Comparison of ENCODE assay signal across 9 mouse cellular contexts in the genomic region with DNA sequence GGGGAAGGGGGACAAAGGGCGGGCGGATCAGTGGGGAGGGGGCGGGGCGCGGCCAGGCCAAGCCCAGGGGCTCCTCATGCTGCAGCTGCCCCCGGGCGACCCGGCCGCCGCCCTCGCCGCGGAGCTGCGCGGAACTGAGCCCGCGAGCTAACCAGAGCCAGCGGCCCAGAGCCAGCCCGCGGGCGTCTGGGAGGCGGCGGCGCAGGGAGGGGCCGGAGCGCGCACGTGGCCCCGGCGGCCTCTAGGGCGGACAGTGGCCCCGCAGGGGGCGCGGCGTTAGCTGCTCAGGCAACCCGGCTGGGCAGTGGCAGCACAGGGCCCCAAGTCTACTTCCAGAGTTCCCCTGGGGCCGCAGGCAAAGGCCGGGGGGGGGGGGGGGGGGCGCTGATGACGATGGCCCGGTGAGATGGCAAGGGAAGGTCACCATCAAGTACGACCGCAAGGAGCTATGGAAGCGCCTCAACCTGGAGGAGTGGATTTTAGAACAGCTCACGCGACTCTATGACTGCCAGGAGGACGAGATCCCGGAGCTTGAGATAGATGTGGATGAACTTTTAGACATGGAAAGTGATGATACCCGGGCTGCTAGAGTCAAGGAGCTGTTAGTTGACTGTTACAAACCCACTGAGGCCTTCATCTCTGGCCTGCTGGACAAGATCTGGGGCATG. TPM values are rescaled to one million over a fixed set of nuclear protein-coding genes. Genes with fewer than 3 reads are reported as not detected.
DNase-seq lines count a peak whose midpoint lies in the region; ATAC-seq and TF ChIP-seq lines count a peak whose summit lies in the region.
"Had no signal": no experiment of that assay in that cellular context is flagged by ENCODE, and none has a peak within 500 bp of the region (broad histone marks: within the 10 kb centered on the region; RNA-seq: fewer than 3 reads in every experiment).

No protein-coding gene starts in this region.

- no peak for TF ChIP-seq POLR2A in small intestine, adult 2 months (IDR thresholded peaks at IDR 0.05; ENCODE audit: low read depth, low read length)

- no peak for TF ChIP-seq CTCF in heart, postnatal 0 days (IDR thresholded peaks at IDR 0.05; ENCODE audit: low read depth)
- no peak for TF ChIP-seq CTCF in small intestine, adult 2 months (IDR thresholded peaks at IDR 0.05; ENCODE audit: extremely low read depth, insufficient read length, insufficient replicate concordance, low read depth, low read length)

- no peaks in the 10 kb centered on the region for H3K27me3 ChIP-seq in forebrain, embryonic 11.5 days (ENCODE audit: control insufficient read depth, insufficient read depth, low read length)
- no peaks in the 10 kb centered on the region for H3K27me3 ChIP-seq in heart, postnatal 0 days (ENCODE audit: control insufficient read depth, insufficient read depth, low read length)
- H3K27me3 ChIP-seq in small intestine, adult 2 months (ENCODE audit: control insufficient read depth, insufficient read depth, low read length) = no peaks in the 10 kb centered on the region

- H3K4me3 ChIP-seq in forebrain, embryonic 11.5 days (ENCODE audit: low read depth, low read length) = peak overlapping the region; percentile 33
- H3K4me3 ChIP-seq in heart, postnatal 0 days (ENCODE audit: low read depth, low read length) = peak overlapping the region; percentile 49
- H3K4me3 ChIP-seq in small intestine, adult 2 months (ENCODE audit: low read depth, low read length) = peak overlapping the region; percentile 52

- no peak overlapping the region for H3K27ac ChIP-seq in forebrain, embryonic 11.5 days (ENCODE audit: low read depth, low read length)
- no peak overlapping the region for H3K27ac ChIP-seq in heart, postnatal 0 days (ENCODE audit: low read depth)
- H3K27ac ChIP-seq in small intestine, adult 2 months (ENCODE audit: insufficient read depth, low read depth, low read length) = no peak overlapping the region

- TF ChIP-seq EP300 in heart, postnatal 0 days (IDR thresholded peaks at IDR 0.05; ENCODE audit: low read depth) = no peak

- H3K36me3 ChIP-seq in forebrain, embryonic 11.5 days (ENCODE audit: control insufficient read depth, insufficient read depth, low read length) = no peaks in the 10 kb centered on the region
- no peaks in the 10 kb centered on the region for H3K36me3 ChIP-seq in heart, postnatal 0 days (replicated peaks; ENCODE audit: control insufficient read depth, insufficient read depth, low read length)
- H3K36me3 ChIP-seq in small intestine, adult 2 months (ENCODE audit: control insufficient read depth, insufficient read depth, low read length) = no peaks in the 10 kb centered on the region

- H3K4me2 ChIP-seq in forebrain, embryonic 11.5 days (ENCODE audit: low read depth, low read length, severe bottlenecking) = peak overlapping the region; percentile 50
- H3K4me2 ChIP-seq in heart, postnatal 0 days (ENCODE audit: low read depth, low read length) = peak overlapping the region; percentile 67

- no peaks in the 10 kb centered on the region for H3K9me3 ChIP-seq in forebrain, embryonic 11.5 days (ENCODE audit: control insufficient read depth, low read length)
- H3K9me3 ChIP-seq in heart, postnatal 0 days (replicated peaks; ENCODE audit: control insufficient read depth, low read length) = no peaks in the 10 kb centered on the region

- H3K4me1 ChIP-seq in forebrain, embryonic 11.5 days (replicated peaks; ENCODE audit: control insufficient read depth, insufficient read depth, low read length) = no peaks in the 10 kb centered on the region
- H3K4me1 ChIP-seq in heart, postnatal 0 days (ENCODE audit: control insufficient read depth, insufficient read depth) = no peaks in the 10 kb centered on the region
- H3K4me1 ChIP-seq in small intestine, adult 2 months (ENCODE audit: control insufficient read depth, insufficient read depth, insufficient read length, low read length) = peaks cover 4% of the 10 kb centered on the region; the same call in 1 of the 2 replicates

- 29% methylated on average over 19 of the region's 49 CpGs for WGBS in forebrain, embryonic 11.5 days
- 26% methylated on average over 39 of the region's 49 CpGs for WGBS in heart, postnatal 0 days
- 22% methylated on average over 42 of the region's 49 CpGs for WGBS in small intestine, adult 2 months

- DNase-seq in CD4-positive, CD25-positive, alpha-beta regulatory T cell, adult 2 months (ENCODE audit: low read depth, low spot score) = peak; percentile 45
- peak; percentile 28 for DNase-seq in brain, adult 2 months (ENCODE audit: low read depth, low spot score)
- peak; percentile 74 for DNase-seq in forebrain, embryonic 11.5 days (ENCODE audit: low spot score)
- no peak for DNase-seq in heart, postnatal 0 days (ENCODE audit: low spot score)
- peak; percentile 62 for DNase-seq in kidney, postnatal 10 days
- DNase-seq in lung, postnatal 36 days = peak; percentile 29

- peak overlapping the region; percentile 44; the same call in 1 of the 2 replicates for H3K9ac ChIP-seq in forebrain, embryonic 11.5 days (ENCODE audit: low read length)
- H3K9ac ChIP-seq in heart, postnatal 0 days (replicated peaks; ENCODE audit: low read depth, low read length) = peak overlapping the region; percentile 48

- no peak for ATAC-seq in CD4-positive, CD25-positive, alpha-beta regulatory T cell, adult 4 months
- peak; percentile 82 for ATAC-seq in forebrain, embryonic 11.5 days (replicated peaks; ENCODE audit: low FRiP score)
- peak; percentile 62 for ATAC-seq in heart, postnatal 0 days (ENCODE audit: insufficient read depth, low read depth)

RNA-seq across cellular contexts. Expression of a gene that starts 7.9 kb away (rescaled TPM):
- not detected for polyA plus RNA-seq in CD4-positive, CD25-positive, alpha-beta regulatory T cell, adult 4 months (2017; shearing (Covaris generic))
- not detected in 2 replicates for polyA plus RNA-seq in forebrain, embryonic 11.5 days (2014; fragmentation: Nextera tagmentation; extraction: Ambion mirVana)
- not detected in 2 replicates for total RNA-seq in heart, postnatal 0 days (2014; rRNA removed; ENCODE audit: low replicate concordance)
- not detected in 2 replicates for polyA plus RNA-seq in heart, postnatal 0 days (2015; fragmentation: Nextera tagmentation; extraction: Ambion mirVana)
- polyA plus RNA-seq in small intestine, adult 2 months (2012; rRNA removed) = not detected in 2 replicates
- polyA plus RNA-seq: large intestine, adult 2 months had no signal

RNA-seq across cellular contexts. Expression of a gene that starts 24.9 kb away (rescaled TPM):
- polyA plus RNA-seq in CD4-positive, CD25-positive, alpha-beta regulatory T cell, adult 4 months (2017; shearing (Covaris generic)) = 100 to 1,000 TPM; 107 to 132 TPM
- 20.7 and 21.9 TPM in 2 replicates for polyA plus RNA-seq in forebrain, embryonic 11.5 days (2014; fragmentation: Nextera tagmentation; extraction: Ambion mirVana)
- total RNA-seq in heart, postnatal 0 days (2014; rRNA removed; ENCODE audit: low replicate concordance) = 35.3 and 36.9 TPM in 2 replicates
- polyA plus RNA-seq in heart, postnatal 0 days (2015; fragmentation: Nextera tagmentation; extraction: Ambion mirVana) = 20.8 and 21.1 TPM in 2 replicates
- 25.2 and 263 TPM in 2 replicates for polyA plus RNA-seq in small intestine, adult 2 months (2012; rRNA removed)
